Mouse (Mus musculus) embryo, embryonic 11.5 days (tissue): Measurements from ENCODE around the gene Mlh3.

ENCODE experiments used
- DNase-seq: peaks from one replicate; pipeline ENCODE4 v3.0.0-alpha.2; 2012; ENCODE audit warnings: low read depth, low spot score

Mlh3 gene

DNA sequence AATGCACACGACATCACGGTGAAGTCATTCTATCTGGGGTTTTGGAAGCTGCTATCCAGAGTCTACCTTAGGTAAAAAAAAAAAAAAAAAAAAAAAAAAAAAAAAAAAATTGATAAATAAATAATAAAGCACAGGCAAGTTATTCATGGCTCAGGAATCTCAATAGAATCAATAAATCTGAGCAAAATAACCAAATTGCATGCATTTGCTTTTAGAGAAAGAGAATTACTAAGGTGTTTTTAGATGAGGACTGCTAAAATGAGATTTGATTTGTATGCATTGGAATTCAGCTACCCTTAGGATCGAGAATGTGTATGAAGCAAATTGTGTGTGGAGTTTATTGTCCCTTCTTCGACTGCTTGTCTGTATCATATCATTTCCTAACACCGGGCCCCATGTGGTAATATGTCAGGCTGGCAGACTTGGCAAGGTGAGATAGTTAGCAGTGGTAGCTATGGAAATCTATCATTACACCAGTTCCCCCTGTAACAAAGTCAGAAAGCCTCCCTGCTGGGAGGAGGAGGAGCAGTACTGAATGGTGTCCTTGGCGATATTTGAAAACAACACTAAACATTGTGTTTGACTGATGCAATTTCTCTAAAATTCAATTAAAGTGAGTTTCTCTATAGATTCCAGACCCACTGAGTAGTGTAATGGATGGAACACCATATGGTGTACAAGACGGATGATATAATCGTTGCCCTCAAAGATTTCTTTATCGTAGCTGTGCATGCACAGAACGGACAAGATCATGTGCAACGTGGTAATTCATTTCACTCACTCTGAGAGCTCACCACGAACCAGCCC lies 10.6 kb upstream of the Mlh3 start:
- DNase-seq: no peak

DNA sequence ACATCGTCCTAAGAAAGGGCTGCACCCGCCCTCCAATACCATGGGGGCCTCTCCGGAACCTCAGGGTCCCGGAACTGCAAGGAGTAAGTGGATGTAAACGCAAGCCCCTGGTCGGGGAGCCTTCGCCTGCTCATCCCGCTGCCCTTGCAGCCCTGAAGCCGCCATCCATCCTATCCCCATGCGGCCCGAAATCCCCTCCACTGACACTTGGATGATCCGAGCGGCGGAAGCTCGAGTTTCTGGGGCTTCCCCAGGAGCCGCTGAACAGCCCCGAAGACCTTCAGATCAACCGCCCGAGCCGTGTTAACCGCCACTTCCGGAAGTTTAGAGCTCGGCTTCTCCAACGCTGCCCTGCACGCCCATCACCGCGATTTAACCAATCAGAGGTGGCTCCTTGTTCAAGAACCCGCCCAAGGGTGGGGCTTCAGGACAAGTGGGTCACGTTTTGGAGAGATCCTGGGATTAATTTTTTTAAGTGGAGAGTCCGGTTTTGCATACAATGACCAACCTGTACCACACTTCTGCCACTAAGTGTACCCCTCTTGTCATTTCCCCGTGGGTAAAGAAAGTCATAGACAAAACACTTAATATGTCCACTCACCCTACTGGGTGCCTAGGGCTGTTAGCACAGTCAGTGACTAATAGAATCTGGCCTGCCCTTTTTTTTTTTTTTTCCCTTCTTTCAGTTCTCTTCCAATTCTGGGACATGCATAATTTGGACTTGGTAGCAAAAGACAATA lies 9.9 kb upstream of the Mlh3 start:
- peak; percentile 95 for DNase-seq

DNA sequence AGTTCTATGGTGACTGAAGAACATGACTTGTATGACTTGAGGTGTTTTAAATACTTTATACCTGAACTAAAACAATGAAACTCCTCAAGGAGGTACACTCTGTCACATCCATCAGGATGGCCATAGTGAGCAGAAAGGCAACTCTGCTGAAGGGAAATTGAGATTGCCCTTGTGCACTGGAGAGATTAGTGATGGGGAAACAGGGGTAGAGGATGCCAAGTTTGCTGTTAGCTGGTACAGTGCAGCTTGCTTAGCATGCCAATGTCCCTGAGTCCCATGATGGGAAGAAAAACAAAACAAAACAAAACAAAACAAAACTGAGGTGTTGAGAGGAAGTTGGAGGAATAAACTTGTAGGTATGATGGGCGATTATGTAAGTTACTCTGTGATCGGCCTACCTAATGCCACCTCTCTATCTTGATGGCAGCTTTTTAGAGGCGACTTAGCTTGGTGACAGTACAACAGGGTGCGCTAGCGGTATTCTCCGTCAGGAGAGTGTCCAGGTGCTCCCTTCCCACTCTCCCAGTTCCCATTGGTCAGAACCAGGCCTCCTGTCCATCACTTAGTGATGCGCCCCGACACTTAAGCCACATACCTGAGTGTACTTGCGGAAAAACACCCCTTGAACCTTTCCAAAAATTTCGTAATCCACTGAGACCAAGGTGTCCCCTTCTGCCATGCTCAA lies 9.1 kb upstream of the Mlh3 start:
- no peak for DNase-seq

DNA sequence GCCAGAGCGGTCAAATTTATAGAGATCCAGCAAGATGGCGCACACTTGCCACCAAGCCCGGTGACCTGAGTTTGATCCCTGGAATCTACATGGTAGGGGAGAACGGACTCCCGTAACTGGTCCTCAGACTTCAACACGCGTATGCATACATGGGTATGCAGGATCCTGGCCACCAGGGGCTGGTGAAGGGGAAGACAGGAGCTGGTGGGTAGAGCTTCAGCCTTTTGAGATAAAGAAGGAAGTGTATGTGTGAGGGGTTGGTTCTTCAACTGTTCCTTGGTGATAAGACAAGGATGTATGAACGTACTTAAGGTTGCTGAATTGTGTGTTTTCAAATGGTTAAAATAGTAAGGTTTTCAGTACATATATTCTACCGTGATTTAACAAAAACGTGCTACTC lies 8.5 kb upstream of the Mlh3 start:
- DNase-seq: no peak

DNA sequence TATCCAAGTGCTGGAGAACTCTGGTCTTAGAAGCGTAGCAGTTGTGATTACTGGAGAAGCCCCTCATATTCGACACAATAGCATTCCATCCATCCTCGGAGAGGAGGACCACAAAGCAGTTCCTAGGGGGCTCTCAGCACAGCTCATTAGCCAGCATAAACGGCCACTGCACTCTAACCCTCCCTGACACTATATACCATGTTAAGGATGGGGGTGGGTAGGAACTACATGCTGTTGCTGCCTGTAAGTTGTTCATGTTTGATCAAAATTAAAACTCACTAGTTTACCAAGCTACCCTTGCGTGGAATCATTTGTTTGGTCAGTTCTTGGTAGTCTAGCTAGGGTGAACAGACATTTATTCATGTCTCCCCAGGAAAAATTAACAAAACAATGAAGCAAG lies 5.9 kb upstream of the Mlh3 start:
- no peak for DNase-seq

DNA sequence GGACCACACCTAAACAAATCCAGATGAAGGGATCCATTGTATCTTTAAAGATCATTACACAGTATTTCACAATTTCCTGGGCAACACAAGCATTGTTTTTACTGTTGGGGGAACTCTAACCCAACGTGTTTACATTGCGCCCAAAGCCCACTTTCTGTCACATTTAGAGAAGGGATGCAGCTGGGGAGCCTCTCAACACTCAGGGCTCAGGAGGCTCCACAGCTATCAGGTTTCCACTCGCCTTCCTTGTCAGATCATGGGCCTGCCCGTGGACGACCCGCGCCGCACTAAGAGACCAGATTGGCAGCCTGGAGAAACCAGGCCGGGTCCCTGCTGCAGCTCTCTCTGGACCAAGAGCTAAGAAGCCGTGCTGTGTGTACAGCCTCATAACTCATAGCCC lies 3.1 kb upstream of the Mlh3 start:
- no peak for DNase-seq

DNA sequence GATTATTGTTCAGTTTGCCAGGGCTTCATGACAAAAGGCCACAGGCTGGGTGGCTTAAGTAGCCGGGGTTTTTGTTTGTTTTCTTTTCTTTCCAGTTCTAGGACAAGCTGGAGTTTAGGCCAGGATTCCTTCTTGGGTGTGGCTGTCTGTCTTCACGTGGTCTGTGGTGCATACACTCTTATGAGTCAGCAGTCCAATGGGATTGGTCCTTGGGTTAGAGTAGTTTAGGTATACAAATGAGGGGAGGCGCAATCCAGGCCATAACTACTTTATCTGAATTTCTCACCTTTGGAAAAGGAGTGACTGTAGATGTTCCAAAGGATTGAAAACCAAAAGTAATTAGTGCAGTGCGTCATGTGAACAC lies 1.4 kb upstream of the Mlh3 start:
- DNase-seq: no peak

DNA sequence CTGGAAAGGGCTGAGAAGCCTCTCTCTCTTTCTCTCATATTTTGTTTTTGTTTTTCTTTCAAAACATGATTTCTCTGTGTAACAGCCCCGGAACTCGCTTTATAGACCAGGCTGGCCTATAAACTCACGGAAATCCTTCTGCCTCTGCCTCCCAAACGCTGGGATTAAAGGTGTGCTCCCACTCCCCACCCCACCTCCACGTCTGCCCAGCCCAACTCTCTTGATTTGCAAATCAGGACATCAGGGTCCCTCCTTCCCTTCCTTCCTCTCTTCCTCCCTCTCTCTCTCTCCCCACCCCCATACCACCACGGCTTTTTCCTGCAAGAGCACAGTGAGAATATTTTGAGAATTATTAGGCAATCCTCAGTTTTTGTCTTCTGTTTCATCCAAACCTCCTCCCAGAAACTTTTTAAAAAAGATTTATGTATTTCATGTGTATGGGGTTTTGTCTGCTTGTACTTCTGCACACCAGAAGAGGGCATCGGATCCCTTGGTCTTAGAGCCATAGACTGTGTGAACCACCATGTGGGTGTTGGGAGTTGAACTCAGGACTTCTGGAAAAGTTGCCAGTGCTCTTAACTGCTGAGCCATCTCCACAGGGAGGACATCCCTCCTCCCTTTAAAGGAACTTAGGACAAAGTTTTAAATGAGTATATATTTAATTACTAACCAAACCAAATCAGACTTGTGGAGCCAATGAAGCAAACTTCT lies 888 bp upstream of the Mlh3 start:
- no peak for DNase-seq

DNA sequence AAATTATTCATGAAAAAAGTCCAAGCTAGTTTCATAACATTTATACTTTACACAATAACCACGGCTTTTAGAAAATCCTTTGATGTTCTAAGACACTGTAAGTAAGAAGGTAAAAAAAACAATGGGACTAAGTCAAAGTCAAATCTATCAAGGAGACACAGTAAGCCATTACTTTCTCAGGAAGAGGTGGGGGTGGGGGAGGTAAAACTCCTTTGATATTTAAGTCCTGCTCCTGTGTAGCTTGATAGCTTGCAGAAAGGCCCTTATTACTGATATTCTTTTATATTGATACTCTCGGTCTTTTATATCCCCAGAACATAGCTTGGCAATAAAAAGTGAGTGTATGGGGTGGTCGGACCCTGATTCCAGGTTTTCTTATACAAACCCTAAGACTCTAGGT lies 578 bp downstream of the Mlh3 start:
- no peak for DNase-seq

DNA sequence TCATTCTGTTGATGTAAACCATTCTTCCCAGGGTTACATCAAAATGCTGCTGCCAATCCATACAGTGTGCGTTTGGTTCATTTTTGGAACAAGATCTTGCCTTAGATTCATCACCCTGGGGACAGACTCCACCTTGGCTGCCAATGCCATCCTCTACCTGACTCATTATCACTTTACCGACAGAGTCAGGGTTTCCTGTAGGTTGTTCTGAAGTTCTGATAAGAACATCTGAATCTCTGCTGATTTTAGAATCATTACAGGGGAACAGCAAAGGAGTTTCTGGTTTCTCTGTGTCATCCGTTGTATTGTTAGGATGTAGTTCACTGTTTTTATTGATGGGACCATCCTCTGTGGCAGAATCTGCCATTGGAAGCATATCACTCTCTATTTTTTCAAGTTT lies 4.2 kb downstream of the Mlh3 start:
- DNase-seq: no peak

DNA sequence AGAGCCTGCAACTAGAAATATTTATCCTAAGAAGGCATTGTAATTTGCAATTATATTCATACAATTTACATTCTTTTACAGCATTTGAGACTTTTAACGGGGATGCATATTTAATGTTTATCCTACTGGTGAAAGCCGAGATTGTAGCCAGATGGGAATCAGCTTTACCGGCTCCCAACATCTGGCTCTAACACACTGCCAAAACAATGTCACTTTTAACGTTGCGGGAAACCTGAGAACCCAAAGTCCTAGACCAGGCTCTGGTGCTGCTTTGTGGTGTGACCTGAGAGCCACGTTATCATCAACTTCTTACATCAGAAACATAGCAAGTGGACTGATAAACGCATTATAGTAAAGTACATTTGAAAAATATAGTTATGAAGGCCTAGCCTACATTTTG lies 5.5 kb downstream of the Mlh3 start:
- no peak for DNase-seq

DNA sequence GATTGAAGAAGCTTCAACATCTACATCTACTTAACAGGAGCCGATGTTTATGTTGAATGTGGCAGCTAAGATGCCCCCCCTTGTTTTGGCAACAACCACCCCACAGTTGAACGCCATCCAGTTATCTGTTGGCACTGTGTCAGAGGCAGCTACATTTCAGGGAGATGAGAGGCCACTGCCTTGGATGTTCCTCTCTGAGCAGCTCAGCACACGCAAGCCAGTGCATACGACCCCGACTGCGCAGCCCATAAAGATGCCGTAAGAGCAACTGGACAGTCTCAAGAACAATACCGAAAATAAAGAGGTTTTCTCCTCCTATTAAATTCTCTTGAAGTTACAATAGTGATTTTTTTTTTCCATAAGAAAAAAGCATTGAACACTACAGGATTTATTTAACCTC lies 5.9 kb downstream of the Mlh3 start:
- DNase-seq: no peak

DNA sequence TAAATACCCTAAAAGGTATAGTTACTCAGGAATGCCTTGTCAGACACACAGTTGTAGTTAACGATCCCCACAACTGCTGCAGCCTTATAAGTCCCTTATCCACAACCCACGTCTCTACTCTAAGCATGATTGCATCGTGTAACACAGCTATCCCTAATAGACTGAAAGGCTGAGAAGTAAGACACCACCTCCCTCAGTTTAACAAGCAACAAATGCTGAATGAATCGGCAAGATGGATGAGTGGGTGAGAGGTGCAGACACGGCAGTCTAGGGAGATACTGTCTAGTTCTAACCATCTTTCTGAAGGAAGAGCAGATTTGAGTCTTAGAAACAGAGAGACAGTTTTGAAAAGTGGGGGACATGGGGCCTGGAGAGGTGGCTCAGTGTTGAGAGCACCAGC lies 7.2 kb downstream of the Mlh3 start:
- no peak for DNase-seq

DNA sequence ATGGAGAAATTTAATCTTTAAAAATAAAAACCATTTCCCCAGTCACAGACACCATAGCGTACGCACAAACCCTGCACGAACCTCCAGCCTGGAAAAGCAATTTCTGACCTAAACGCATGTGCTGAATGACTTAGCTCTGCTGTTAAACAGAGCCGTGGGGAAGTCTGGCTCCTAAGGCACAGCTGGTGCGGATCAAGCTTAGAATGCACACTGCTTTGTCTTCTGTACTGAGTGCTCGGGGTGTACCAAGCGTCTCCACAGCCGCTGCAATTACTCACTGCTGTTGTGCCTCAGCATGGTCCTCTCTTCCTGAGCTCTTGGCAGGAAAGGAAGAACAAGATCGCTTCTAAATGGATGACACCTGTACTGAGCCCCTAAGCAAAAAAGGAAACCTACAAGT lies 7.9 kb downstream of the Mlh3 start:
- DNase-seq: peak; percentile 54

DNA sequence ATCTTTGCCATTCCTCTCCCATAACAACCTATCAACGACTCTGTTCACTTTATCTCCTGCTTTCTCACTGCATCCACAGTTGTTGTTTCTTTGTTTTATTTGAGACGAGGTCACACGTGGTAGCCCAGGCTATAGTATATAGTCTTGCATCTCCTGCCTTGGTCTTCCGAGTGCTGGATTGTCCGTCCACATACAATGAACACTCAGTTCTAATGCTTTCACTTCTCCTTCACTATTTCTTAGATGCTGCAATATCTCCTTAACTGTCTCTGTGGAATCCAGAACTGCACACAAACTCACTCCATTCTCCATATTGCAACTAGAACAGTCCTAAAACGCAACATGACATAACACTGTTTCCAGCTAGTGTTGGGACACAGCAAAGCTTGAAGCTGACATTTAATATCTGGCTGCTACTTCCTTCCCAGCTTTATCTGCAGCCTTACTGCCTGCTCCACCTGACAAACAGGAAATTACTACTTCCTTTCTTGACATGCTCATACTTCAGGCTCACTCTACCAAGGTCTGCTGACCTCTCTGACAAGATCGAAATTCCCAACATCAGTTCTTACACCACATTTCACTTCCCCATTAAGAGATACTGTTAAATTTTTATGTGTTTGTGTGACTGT lies 13.3 kb downstream of the Mlh3 start:
- DNase-seq: no peak

DNA sequence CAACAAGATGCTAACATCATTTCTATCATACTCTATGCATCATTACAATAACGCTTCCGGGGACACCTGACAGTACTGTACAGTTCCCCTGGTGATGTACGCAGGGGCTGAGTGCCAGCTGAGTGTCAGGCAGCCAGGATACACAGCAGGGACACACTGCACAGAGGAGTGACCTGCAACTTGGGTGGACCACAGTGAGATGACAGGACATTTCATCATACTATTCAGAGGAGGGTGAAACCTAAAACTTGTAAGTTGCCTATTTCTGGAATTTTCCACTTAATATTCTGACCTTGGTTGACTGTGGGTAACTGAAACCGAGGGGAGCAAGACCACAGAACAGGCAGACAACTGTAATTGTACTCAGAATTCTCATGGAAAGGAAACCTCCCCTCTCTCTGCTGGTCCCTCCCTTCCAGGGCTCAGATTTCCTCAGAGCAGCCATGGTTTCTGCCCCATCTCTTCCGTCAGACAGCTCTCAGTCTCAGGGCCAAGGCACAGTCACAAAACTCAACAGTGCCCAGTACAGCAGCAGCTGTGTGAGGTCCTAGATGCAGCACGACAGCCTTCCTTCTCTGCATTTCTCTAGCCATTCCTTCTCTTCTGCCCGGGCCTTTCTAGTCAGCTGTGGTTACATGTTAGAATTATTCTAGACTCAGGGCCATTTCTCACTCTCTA lies 14.2 kb downstream of the Mlh3 start:
- no peak for DNase-seq

DNA sequence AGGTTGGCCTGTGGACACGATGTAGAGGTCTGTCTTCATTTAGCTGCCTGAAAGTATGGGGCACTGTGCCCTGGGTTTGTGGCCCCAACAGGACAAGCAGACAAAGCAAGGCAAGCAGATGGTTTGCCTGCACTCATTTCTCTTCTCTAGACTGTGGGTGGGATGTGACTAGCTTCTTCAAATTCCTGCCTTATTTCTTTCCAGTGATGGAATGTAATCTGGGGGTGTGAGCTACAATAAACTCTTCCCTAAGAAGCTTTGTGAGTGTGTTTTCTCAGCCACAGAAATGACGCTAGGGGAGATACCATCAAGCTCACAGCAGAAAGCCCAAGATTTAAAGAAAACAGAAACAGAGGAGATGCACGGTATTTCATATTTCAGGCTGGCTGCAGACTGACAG lies 18.3 kb downstream of the Mlh3 start:
- DNase-seq: no peak

DNA sequence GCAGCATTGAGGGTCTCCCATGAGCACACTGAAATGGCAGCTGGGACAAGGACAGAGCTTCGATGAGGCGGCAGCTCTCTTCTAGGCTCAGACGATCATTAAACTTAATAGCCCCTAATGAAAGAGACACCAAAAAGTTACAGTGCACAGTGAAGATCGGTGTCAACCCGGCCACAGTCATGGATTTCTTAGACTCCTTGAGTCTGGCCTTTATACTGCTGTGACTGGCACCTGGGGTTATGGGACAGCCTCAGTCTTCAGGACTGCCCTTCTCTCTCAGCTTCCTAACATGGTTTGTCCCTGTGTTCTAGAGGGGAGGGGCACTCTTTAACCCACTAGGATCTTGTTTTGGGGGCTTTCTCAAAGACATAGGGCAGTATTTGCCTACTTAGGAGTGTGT lies 32.8 kb downstream of the Mlh3 start:
- DNase-seq: no peak

DNA sequence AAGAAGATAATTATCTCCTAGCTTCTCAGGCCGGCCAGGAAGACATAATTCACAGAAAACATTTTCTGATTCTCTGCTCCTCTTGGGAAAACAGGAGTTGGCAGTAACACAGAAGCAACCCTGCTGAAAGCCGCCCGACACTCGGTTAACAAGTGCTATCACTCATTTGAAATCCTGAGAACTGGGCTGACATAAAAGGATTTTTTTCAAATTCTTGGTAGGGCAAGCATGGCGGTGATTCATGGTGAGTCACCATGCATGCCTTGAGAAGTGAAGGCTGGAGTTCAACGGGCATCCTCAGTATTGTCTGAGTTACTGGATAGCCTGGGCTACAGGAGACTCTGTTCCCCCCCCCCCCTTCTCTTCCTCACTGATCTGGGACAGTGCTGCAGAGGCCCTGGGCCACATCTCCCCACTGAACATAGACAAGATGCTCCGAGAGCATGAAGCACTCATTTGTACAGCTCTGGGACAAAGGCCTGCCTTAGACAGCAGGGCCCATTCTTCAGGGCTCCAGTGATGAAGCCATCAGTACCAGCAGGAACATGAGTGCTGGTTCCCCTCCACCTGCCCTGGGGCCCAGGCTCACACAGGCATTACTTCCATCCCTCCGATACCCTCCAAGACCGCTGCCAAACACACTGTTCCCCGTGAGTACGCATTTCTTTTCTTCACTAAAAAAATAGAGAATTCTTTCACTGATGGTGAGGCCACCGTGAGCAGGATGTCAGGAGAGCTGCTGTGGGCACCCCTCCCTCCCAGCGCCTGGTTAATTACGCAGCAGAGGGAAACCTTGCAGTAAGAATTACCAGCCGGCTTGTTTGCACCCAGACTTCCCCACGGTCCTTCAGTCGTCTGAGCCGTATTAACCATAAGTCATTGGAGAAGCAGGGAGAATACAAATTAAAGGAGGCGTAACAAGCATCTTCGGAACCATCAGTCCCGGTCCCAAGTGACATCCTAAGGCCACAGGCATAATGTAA lies 36.7 kb downstream of the Mlh3 start:
- no peak for DNase-seq
